Mouse (Mus musculus): ENCODE measurements around the gene Mcf2l. TPM values are rescaled to one million over a fixed set of nuclear protein-coding genes. Genes with fewer than 3 reads are reported as not detected.

Mcf2l gene
- polyA plus RNA-seq, 1 experiment from 2014 or later: 11.5 TPM

GRCm38 (mm10) chr8:12874194-12874791, 687 bp downstream of the Mcf2l start:
- ATAC-seq (ENCODE audit: insufficient number of reproducible peaks, low FRiP score): no peak
- no peaks in the 10 kb centered on the region for H3K9me3 ChIP-seq (replicated peaks)

GRCm38 (mm10) chr8:12874971-12875370, 1.4 kb downstream of the Mcf2l start:
- no peak for ATAC-seq (ENCODE audit: insufficient number of reproducible peaks, low FRiP score)
- Histone ChIP-seq H3K9ac (no peak overlapping the region), H3K27ac (ENCODE audit: poor library complexity, severe bottlenecking) (no peak overlapping the region), H3K36me3 (no peaks in the 10 kb centered on the region), H3K4me2 (no peak overlapping the region), H3K27me3 (replicated peaks) (peaks cover 23% of the 10 kb centered on the region), H3K4me1 (replicated peaks) (peaks cover 36% of the 10 kb centered on the region), H3K4me3 (no peak overlapping the region), H3K9me3 (replicated peaks) (no peaks in the 10 kb centered on the region)
- WGBS: 77% methylated on average over 4 of the region's 4 CpGs

More at GRCm38 (mm10) chr8:12874194-12874791, 687 bp downstream of the Mcf2l start:
- H3K4me1 ChIP-seq (replicated peaks): peaks cover 34% of the 10 kb centered on the region
- 25% methylated on average over 8 of the region's 8 CpGs for WGBS
- H3K36me3 ChIP-seq: no peaks in the 10 kb centered on the region
- H3K27ac ChIP-seq (ENCODE audit: poor library complexity, severe bottlenecking): no peak overlapping the region
- peak overlapping the region; percentile 79 for H3K4me2 ChIP-seq
- peaks cover 21% of the 10 kb centered on the region for H3K27me3 ChIP-seq (replicated peaks)
- peak overlapping the region; percentile 59 for H3K9ac ChIP-seq
- H3K4me3 ChIP-seq: peak overlapping the region; percentile 59

- Histone ChIP-seq H3K4me1 (replicated peaks) (peaks cover 37% of the 10 kb centered on the region), H3K4me2 (no peak overlapping the region), H3K27me3 (replicated peaks) (peaks cover 26% of the 10 kb centered on the region), H3K27ac (ENCODE audit: poor library complexity, severe bottlenecking) (no peak overlapping the region), H3K36me3 (no peaks in the 10 kb centered on the region), H3K9me3 (replicated peaks) (no peaks in the 10 kb centered on the region), H3K4me3 (no peak overlapping the region), H3K9ac (no peak overlapping the region)
- 72% methylated on average over 6 of the region's 6 CpGs for WGBS
- ATAC-seq (ENCODE audit: insufficient number of reproducible peaks, low FRiP score): no peak
Measured at GRCm38 (mm10) chr8:12877126-12877525, 3.5 kb downstream of the Mcf2l start.

GRCm38 (mm10) chr8:12880163-12880562, 6.6 kb downstream of the Mcf2l start:
- Histone ChIP-seq H3K9ac (no peak overlapping the region), H3K36me3 (no peaks in the 10 kb centered on the region), H3K4me2 (no peak overlapping the region), H3K4me1 (replicated peaks) (peaks cover 43% of the 10 kb centered on the region), H3K27ac (ENCODE audit: poor library complexity, severe bottlenecking) (no peak overlapping the region), H3K9me3 (replicated peaks) (no peaks in the 10 kb centered on the region), H3K4me3 (no peak overlapping the region), H3K27me3 (replicated peaks) (peaks cover 14% of the 10 kb centered on the region)
- 86% methylated on average over 6 of the region's 6 CpGs for WGBS
- no peak for ATAC-seq (ENCODE audit: insufficient number of reproducible peaks, low FRiP score)

DNA sequence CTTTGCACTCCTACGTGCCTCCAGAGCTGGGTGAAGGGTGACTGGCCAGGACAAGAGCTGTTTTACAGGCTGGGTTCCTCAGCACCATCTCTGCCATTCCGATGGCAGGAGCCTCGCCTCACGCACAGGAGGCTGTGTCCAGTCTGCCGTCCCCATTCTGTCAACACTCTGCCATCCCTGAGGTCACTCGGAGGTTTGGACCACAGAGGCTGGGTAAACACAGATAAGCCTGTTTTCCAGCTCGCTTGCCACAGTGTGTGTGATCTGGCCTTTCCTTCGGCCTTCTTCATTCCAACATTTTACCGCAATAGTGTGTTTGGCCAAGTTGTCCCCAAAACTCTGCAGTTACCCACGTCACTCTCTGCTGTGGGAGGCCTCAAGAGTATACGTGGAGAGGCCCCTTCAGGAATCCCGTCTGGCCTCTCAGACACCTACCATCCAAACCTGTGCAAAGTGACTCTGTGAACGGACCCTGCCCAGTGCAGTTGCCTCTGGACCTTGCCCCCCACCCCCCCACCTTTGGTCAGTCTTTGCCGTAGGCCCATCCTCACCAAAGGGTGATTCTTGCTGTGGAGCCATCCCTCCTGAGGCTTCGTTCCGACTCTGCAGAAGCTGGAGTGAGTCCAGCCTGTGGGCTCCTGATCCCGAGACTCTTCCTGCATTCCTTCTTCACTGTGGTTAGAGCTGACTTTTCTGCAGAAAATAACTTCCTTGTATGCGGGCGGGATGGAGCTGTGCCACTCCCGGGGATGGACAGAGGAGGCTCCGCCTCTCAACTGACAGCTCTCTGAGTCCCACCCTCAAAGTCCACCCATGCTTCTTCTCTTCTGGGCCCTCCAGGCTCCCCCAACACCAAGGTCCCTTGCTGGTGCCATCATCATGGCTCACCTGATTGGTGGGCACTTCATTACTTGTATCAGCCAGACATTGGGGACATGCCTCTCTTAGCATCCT, 9.7 kb downstream of the Mcf2l start:
- no peak overlapping the region; the same call in 1 of the 2 replicates for H3K9ac ChIP-seq
- WGBS: 30% methylated on average over 21 of the region's 21 CpGs
- peak; percentile 64 for ATAC-seq (ENCODE audit: insufficient number of reproducible peaks, low FRiP score)
- H3K36me3 ChIP-seq: no peaks in the 10 kb centered on the region
- peaks cover 37% of the 10 kb centered on the region for H3K4me1 ChIP-seq (replicated peaks)
- H3K4me2 ChIP-seq: peak overlapping the region; percentile 29
- no peaks in the 10 kb centered on the region for H3K9me3 ChIP-seq (replicated peaks)
- H3K4me3 ChIP-seq: no peak overlapping the region
- 0 out of 2 replicates have a peak, but pooled peaks cover 11% of the 10 kb centered on the region for H3K27me3 ChIP-seq (replicated peaks)
- no peak overlapping the region for H3K27ac ChIP-seq (ENCODE audit: poor library complexity, severe bottlenecking)

DNA sequence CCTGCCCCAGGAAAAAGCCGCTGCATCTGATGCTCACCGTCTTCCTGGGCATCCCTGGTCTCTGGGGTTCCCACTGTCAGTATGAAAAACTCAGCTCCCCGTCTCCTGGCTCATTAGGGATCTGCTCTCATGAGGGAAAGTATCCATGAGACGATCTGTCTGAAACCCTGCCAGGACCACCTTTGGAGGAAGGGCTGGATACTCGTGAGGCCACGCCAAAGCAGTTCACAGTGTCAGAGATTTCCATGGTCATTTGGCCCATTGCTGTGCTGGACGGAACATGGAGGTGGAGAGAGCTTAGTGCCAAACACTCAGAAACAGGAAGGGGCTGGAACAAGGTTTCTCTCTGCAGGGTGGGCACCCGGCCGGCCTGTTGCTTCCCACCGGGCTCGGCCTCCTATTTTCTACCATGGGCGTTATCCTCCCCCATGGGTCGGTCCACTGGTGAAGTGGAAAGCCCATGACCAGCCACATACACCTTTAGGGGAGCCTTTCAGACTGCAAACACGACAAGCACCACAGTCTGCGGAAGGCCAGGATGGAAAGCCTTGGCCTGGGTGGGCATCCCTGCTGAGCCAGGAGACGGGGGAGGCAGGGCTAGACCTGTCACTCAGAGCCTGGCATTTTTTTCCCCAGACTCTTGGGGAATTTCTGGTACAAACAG, 14.3 kb downstream of the Mcf2l start:
- Histone ChIP-seq H3K9me3 (replicated peaks) (no peaks in the 10 kb centered on the region), H3K4me3 (no peak overlapping the region), H3K27ac (ENCODE audit: poor library complexity, severe bottlenecking) (no peak overlapping the region), H3K4me1 (replicated peaks) (peaks cover 10% of the 10 kb centered on the region), H3K27me3 (replicated peaks) (peaks cover 19% of the 10 kb centered on the region), H3K4me2 (no peak overlapping the region), H3K36me3 (no peaks in the 10 kb centered on the region), H3K9ac (no peak overlapping the region)
- no peak for ATAC-seq (ENCODE audit: insufficient number of reproducible peaks, low FRiP score)
- 77% methylated on average over 16 of the region's 16 CpGs for WGBS

DNA sequence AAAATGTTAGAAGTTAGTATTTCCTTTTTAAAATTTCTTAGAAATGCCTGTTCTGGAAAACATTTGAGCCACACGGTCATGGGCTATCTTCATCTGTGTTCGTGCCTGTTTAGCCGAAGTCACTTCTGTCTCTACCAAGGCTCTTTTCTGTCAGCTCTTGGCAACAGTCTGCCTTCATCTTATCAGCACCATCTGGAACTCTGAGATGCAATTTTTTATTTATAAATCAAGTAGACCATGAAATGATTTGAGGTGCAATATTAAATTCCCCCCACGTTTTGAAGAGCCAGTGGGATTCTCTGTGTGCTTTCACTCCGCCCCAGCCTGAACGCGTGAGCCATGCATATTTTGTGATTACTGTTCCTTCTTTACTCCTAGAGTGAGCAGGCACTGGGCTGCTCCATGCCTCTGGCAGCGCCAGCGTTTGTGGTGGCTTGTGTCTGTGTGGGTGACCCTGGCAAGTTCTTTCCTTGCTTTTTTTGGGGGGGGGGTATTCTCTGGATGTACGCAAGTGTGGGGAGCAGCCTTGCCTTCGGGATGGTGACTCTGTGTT, 15.5 kb downstream of the Mcf2l start:
- no peak overlapping the region for H3K4me3 ChIP-seq
- no peak overlapping the region for H3K27ac ChIP-seq (ENCODE audit: poor library complexity, severe bottlenecking)
- no peaks in the 10 kb centered on the region for H3K4me1 ChIP-seq (replicated peaks)
- H3K27me3 ChIP-seq (replicated peaks): peaks cover 27% of the 10 kb centered on the region
- H3K9ac ChIP-seq: no peak overlapping the region
- H3K36me3 ChIP-seq: no peaks in the 10 kb centered on the region
- no peaks in the 10 kb centered on the region for H3K9me3 ChIP-seq (replicated peaks)
- 84% methylated on average over 11 of the region's 11 CpGs for WGBS
- no peak for ATAC-seq (ENCODE audit: insufficient number of reproducible peaks, low FRiP score)
- no peak overlapping the region for H3K4me2 ChIP-seq

DNA sequence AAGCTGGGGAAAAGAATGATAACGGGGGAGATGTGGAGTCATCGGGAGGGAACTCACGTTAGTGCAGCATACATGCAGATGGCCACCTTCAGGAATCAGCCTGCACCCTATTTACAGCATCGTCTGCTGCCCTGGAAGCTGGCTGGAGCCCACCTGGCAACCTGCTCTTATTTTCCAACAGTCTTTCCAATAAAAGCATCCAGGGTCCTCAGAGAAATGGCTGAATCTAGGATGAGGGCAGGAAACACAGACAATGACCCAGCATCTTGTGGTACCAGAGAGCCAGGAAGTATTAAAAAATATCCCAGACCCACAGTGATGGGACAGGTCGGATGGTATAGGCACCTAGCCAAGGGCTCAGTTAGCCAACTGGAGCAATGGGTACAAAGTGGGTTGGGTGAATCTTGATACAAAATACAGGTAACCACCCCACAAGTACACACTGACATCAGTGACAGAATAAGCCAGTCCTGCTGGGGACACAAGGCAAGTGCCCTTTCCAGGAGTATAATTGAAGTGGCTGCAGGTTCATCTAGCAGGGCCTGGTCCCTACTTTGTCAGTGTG, 19.4 kb downstream of the Mcf2l start:
- no peaks in the 10 kb centered on the region for H3K9me3 ChIP-seq (replicated peaks)
- H3K4me1 ChIP-seq (replicated peaks): peaks cover 14% of the 10 kb centered on the region
- H3K27me3 ChIP-seq (replicated peaks): peaks cover 22% of the 10 kb centered on the region
- H3K27ac ChIP-seq (ENCODE audit: poor library complexity, severe bottlenecking): no peak overlapping the region
- H3K9ac ChIP-seq: no peak overlapping the region
- no peaks in the 10 kb centered on the region for H3K36me3 ChIP-seq
- WGBS: 53% methylated on average over 5 of the region's 5 CpGs
- ATAC-seq (ENCODE audit: insufficient number of reproducible peaks, low FRiP score): no peak
- H3K4me2 ChIP-seq: no peak overlapping the region
- no peak overlapping the region for H3K4me3 ChIP-seq

- H3K4me1 ChIP-seq (replicated peaks): peaks cover 19% of the 10 kb centered on the region
- no peaks in the 10 kb centered on the region for H3K36me3 ChIP-seq
- H3K9ac ChIP-seq: no peak overlapping the region
- H3K27ac ChIP-seq (ENCODE audit: poor library complexity, severe bottlenecking): no peak overlapping the region
- ATAC-seq (ENCODE audit: insufficient number of reproducible peaks, low FRiP score): no peak
- peaks cover 22% of the 10 kb centered on the region for H3K27me3 ChIP-seq (replicated peaks)
- H3K4me2 ChIP-seq: no peak overlapping the region
- H3K9me3 ChIP-seq (replicated peaks): no peaks in the 10 kb centered on the region
- no peak overlapping the region for H3K4me3 ChIP-seq
- 77% methylated on average over 12 of the region's 12 CpGs for WGBS
Measured at GRCm38 (mm10) chr8:12893797-12894578, 20.4 kb downstream of the Mcf2l start.

- Histone ChIP-seq H3K4me2 (no peak overlapping the region), H3K27me3 (replicated peaks) (peaks cover 20% of the 10 kb centered on the region), H3K4me1 (replicated peaks) (peaks cover 22% of the 10 kb centered on the region), H3K36me3 (no peaks in the 10 kb centered on the region), H3K9ac (no peak overlapping the region), H3K9me3 (replicated peaks) (no peaks in the 10 kb centered on the region), H3K4me3 (no peak overlapping the region), H3K27ac (ENCODE audit: poor library complexity, severe bottlenecking) (no peak overlapping the region)
- ATAC-seq (ENCODE audit: insufficient number of reproducible peaks, low FRiP score): no peak
- 72% methylated on average over 11 of the region's 11 CpGs for WGBS
Measured at GRCm38 (mm10) chr8:12894783-12895534, 21.4 kb downstream of the Mcf2l start.

All from heart, embryonic 12.5 days (tissue).